Mouse (Mus musculus) embryonic facial prominence, embryonic 13.5 days (tissue): Measurements from ENCODE around the gene Ccdc81. TPM values are rescaled to one million over a fixed set of nuclear protein-coding genes. Genes with fewer than 3 reads are reported as not detected.

Experiments
- ATAC-seq: fragments of 200-750 bp; cut with Nextera tagmentation; 2 replicates; pipeline ENCODE4 v1.8.0; 2017; ENCODE audit warnings: low read depth; ENCODE audit not compliant: insufficient number of reproducible peaks, insufficient read depth, low FRiP score, low TSS enrichment
- H3K27ac ChIP-seq: fragments of 300-500 bp; sonication (generic); 2 replicates; pipeline ENCODE4 v1.5.1; 2015; ENCODE audit warnings: moderate library complexity, mild to moderate bottlenecking, inconsistent platforms
- H3K27me3 ChIP-seq: fragments of 300-500 bp; sonication (generic); 2 replicates; pipeline ENCODE4 v1.6.1; 2015; ENCODE audit warnings: mild to moderate bottlenecking, inconsistent platforms
- H3K36me3 ChIP-seq: fragments of 300-500 bp; sonication (generic); 2 replicates; pipeline ENCODE4 v1.6.1; 2015; ENCODE audit warnings: mild to moderate bottlenecking, inconsistent platforms
- H3K4me1 ChIP-seq: fragments of 300-500 bp; sonication (generic); 2 replicates; pipeline ENCODE4 v1.6.1; 2015; ENCODE audit warnings: inconsistent platforms
- H3K4me2 ChIP-seq: fragments of 300-500 bp; sonication (generic); 2 replicates; pipeline ENCODE4 v1.6.1; 2015; ENCODE audit warnings: moderate library complexity, mild to moderate bottlenecking, inconsistent platforms
- H3K4me3 ChIP-seq: fragments of 300-500 bp; sonication (generic); 2 replicates; pipeline ENCODE4 v1.5.1; 2015; ENCODE audit warnings: mild to moderate bottlenecking, inconsistent platforms
- H3K9ac ChIP-seq: fragments of 300-500 bp; sonication (generic); 2 replicates; pipeline ENCODE4 v1.6.1; 2015; ENCODE audit warnings: mild to moderate bottlenecking, inconsistent platforms
- H3K9me3 ChIP-seq: fragments of 300-500 bp; sonication (generic); 2 replicates; pipeline ENCODE4 v1.6.1; 2016; ENCODE audit warnings: inconsistent platforms
- WGBS: fragments of 180-500 bp; shearing (Covaris S2); methylation state at CpG from one replicate; pipeline ENCODE4 v1.1.7; 2015; ENCODE audit warnings: mixed read lengths; 5-methylcytosine and 5-hydroxymethylcytosine counted together
- polyA plus RNA-seq: library from polyadenylated mRNA; unstranded; fragments of >200 nt; fragmentation: Nextera tagmentation; extraction: Ambion mirVana; gene quantifications from 2 replicates; pipeline ENCODE4 v1.2.1, GENCODE M21; 2015

The Ccdc81 gene
- polyA plus RNA-seq, 1 experiment from 2014 or later, result 0.31 TPM

GRCm38 (mm10) chr7:89909711-89910110, 6.3 kb upstream of the Ccdc81 start:
- Histone ChIP-seq H3K36me3 (no peaks in the 10 kb centered on the region), H3K27me3 (no peaks in the 10 kb centered on the region), H3K4me1 (peaks cover 13% of the 10 kb centered on the region; the same call in 1 of the 2 replicates), H3K9me3 (no peaks in the 10 kb centered on the region), H3K9ac (no peak overlapping the region), H3K4me3 (no peak overlapping the region), H3K27ac (no peak overlapping the region), H3K4me2 (no peak overlapping the region; the same call in 1 of the 2 replicates)
- no peak for ATAC-seq
- 76% methylated on average over 4 of the region's 4 CpGs for WGBS

- no peak overlapping the region for H3K27ac ChIP-seq
- peaks cover 13% of the 10 kb centered on the region; the same call in 1 of the 2 replicates for H3K4me1 ChIP-seq
- H3K9me3 ChIP-seq, result no peaks in the 10 kb centered on the region
- H3K9ac ChIP-seq, result no peak overlapping the region
- no peaks in the 10 kb centered on the region for H3K36me3 ChIP-seq
- ATAC-seq, result no peak
- 49% methylated on average over 20 of the region's 20 CpGs for WGBS
- H3K4me2 ChIP-seq, result peak overlapping the region; percentile 41
- no peaks in the 10 kb centered on the region for H3K27me3 ChIP-seq
- no peak overlapping the region for H3K4me3 ChIP-seq
These were observed 5.6 kb upstream of the Ccdc81 start for GRCm38 (mm10) chr7:89908899-89909621.

- no peak for ATAC-seq
- Histone ChIP-seq H3K4me2 (peak overlapping the region; percentile 41), H3K9ac (no peak overlapping the region), H3K27me3 (no peaks in the 10 kb centered on the region), H3K4me1 (peaks cover 19% of the 10 kb centered on the region), H3K27ac (no peak overlapping the region), H3K4me3 (no peak overlapping the region; the same call in 1 of the 2 replicates), H3K9me3 (no peaks in the 10 kb centered on the region), H3K36me3 (no peaks in the 10 kb centered on the region)
- 24% methylated on average over 7 of the region's 7 CpGs for WGBS
These were observed 5.0 kb upstream of the Ccdc81 start for GRCm38 (mm10) chr7:89908421-89908820.

- 20% methylated on average over 8 of the region's 8 CpGs for WGBS
- no peak for ATAC-seq
These were observed 4.5 kb upstream of the Ccdc81 start for GRCm38 (mm10) chr7:89907950-89908349.

GRCm38 (mm10) chr7:89903007-89903406, 422 bp downstream of the Ccdc81 start:
- no peak overlapping the region for H3K27ac ChIP-seq
- H3K4me2 ChIP-seq, result peak overlapping the region; percentile 50
- H3K9ac ChIP-seq, result no peak overlapping the region
- no peak overlapping the region for H3K4me3 ChIP-seq
- peaks cover 8% of the 10 kb centered on the region for H3K4me1 ChIP-seq
- H3K27me3 ChIP-seq, result no peaks in the 10 kb centered on the region
- no peak for ATAC-seq
- H3K36me3 ChIP-seq, result no peaks in the 10 kb centered on the region
- 78% methylated on average over 8 of the region's 8 CpGs for WGBS
- no peaks in the 10 kb centered on the region for H3K9me3 ChIP-seq

More at GRCm38 (mm10) chr7:89907950-89908349, 4.5 kb upstream of the Ccdc81 start:
- Histone ChIP-seq H3K27me3 (no peaks in the 10 kb centered on the region), H3K36me3 (no peaks in the 10 kb centered on the region), H3K9ac (no peak overlapping the region), H3K4me3 (no peak overlapping the region; the same call in 1 of the 2 replicates), H3K9me3 (no peaks in the 10 kb centered on the region), H3K27ac (no peak overlapping the region), H3K4me2 (peak overlapping the region; percentile 41), H3K4me1 (peaks cover 21% of the 10 kb centered on the region)

- H3K36me3 ChIP-seq, result no peaks in the 10 kb centered on the region
- H3K27me3 ChIP-seq, result no peaks in the 10 kb centered on the region
- no peak overlapping the region for H3K27ac ChIP-seq
- no peak overlapping the region for H3K9ac ChIP-seq
- H3K4me3 ChIP-seq, result no peak overlapping the region
- no peak overlapping the region for H3K4me2 ChIP-seq
- no peak for ATAC-seq
- no peaks in the 10 kb centered on the region for H3K9me3 ChIP-seq
- H3K4me1 ChIP-seq, result no peaks in the 10 kb centered on the region
- 26% methylated on average over 4 of the region's 4 CpGs for WGBS
These were observed 11.6 kb downstream of the Ccdc81 start for GRCm38 (mm10) chr7:89891856-89892255.

GRCm38 (mm10) chr7:89891412-89891811, 12.0 kb downstream of the Ccdc81 start:
- Histone ChIP-seq H3K27me3 (no peaks in the 10 kb centered on the region), H3K36me3 (no peaks in the 10 kb centered on the region), H3K4me3 (no peak overlapping the region), H3K9me3 (no peaks in the 10 kb centered on the region), H3K9ac (no peak overlapping the region), H3K4me2 (no peak overlapping the region), H3K27ac (no peak overlapping the region), H3K4me1 (no peaks in the 10 kb centered on the region)
- WGBS, result 85% methylated on average over 5 of the region's 5 CpGs
- no peak for ATAC-seq

GRCm38 (mm10) chr7:89884551-89884950, 18.9 kb downstream of the Ccdc81 start:
- Histone ChIP-seq H3K36me3 (no peaks in the 10 kb centered on the region), H3K9me3 (no peaks in the 10 kb centered on the region), H3K4me2 (no peak overlapping the region), H3K4me1 (no peaks in the 10 kb centered on the region), H3K9ac (no peak overlapping the region), H3K27ac (no peak overlapping the region), H3K27me3 (no peaks in the 10 kb centered on the region), H3K4me3 (no peak overlapping the region)
- WGBS, result 37% methylated on average over 3 of the region's 3 CpGs
- ATAC-seq, result no peak

GRCm38 (mm10) chr7:89879686-89880085, 23.7 kb downstream of the Ccdc81 start:
- 45% methylated on average over 1 of the region's 1 CpGs for WGBS
- Histone ChIP-seq H3K27me3 (no peaks in the 10 kb centered on the region), H3K36me3 (no peaks in the 10 kb centered on the region), H3K4me3 (no peak overlapping the region), H3K4me1 (no peaks in the 10 kb centered on the region), H3K4me2 (no peak overlapping the region), H3K9ac (no peak overlapping the region), H3K9me3 (no peaks in the 10 kb centered on the region), H3K27ac (no peak overlapping the region)
- no peak for ATAC-seq

GRCm38 (mm10) chr7:89867221-89867620, 36.2 kb downstream of the Ccdc81 start:
- H3K4me3 ChIP-seq, result no peak overlapping the region
- no peaks in the 10 kb centered on the region for H3K9me3 ChIP-seq
- 75% methylated on average over 5 of the region's 5 CpGs for WGBS
- no peaks in the 10 kb centered on the region for H3K27me3 ChIP-seq
- no peak overlapping the region for H3K4me2 ChIP-seq
- no peak for ATAC-seq
- no peak overlapping the region for H3K27ac ChIP-seq
- H3K36me3 ChIP-seq, result no peaks in the 10 kb centered on the region
- no peak overlapping the region for H3K9ac ChIP-seq
- no peaks in the 10 kb centered on the region for H3K4me1 ChIP-seq

- H3K4me2 ChIP-seq, result no peak overlapping the region
- no peaks in the 10 kb centered on the region for H3K27me3 ChIP-seq
- no peaks in the 10 kb centered on the region for H3K36me3 ChIP-seq
- no peak overlapping the region for H3K9ac ChIP-seq
- H3K4me3 ChIP-seq, result no peak overlapping the region
- ATAC-seq, result no peak
- no peak overlapping the region for H3K27ac ChIP-seq
- H3K4me1 ChIP-seq, result no peaks in the 10 kb centered on the region
- H3K9me3 ChIP-seq, result no peaks in the 10 kb centered on the region
- WGBS, result 93% methylated on average over 1 of the region's 1 CpGs
These were observed 38.7 kb downstream of the Ccdc81 start for GRCm38 (mm10) chr7:89864769-89865168.

- Histone ChIP-seq H3K36me3 (no peaks in the 10 kb centered on the region), H3K9ac (no peak overlapping the region), H3K27me3 (no peaks in the 10 kb centered on the region), H3K4me1 (peaks cover 17% of the 10 kb centered on the region), H3K4me2 (peak overlapping the region; percentile 30), H3K4me3 (no peak overlapping the region), H3K27ac (no peak overlapping the region; the same call in 1 of the 2 replicates), H3K9me3 (no peaks in the 10 kb centered on the region)
- WGBS, result 49% methylated on average over 17 of the region's 17 CpGs
- ATAC-seq, result 0 out of 2 replicates have a peak, but pooled peaks have one; percentile 48
These were observed 46.8 kb downstream of the Ccdc81 start for GRCm38 (mm10) chr7:89856440-89857217.
